Mouse (Mus musculus) limb, embryonic 11.5 days (tissue): ENCODE data around the gene Zscan25. TPM values are rescaled to one million over a fixed set of nuclear protein-coding genes. Genes with fewer than 3 reads are reported as not detected.
"Not testable (repeated sequence)": the region's sequence is repeated elsewhere in the genome, so short reads cannot be mapped to it uniquely, and the experiment has no call there.

ENCODE experiments used
- ATAC-seq: fragments of 200-750 bp; cut with Nextera tagmentation; 2 replicates; pipeline ENCODE4 v1.8.0; 2017; ENCODE audit warnings: low read depth; ENCODE audit not compliant: insufficient number of reproducible peaks, low FRiP score, low TSS enrichment
- DNase-seq: peaks from one replicate; pipeline ENCODE4 v3.0.0-alpha.2; 2015; ENCODE audit warnings: low spot score
- H3K27ac ChIP-seq: fragments of 300-500 bp; sonication (generic); replicated peaks from 2 replicates; pipeline ENCODE4 v1.5.1; 2014; ENCODE audit warnings: low read depth, mild to moderate bottlenecking, low read length
- H3K27me3 ChIP-seq: fragments of 300-500 bp; sonication (generic); 2 replicates; pipeline ENCODE4 v1.6.1; 2014; ENCODE audit warnings: mild to moderate bottlenecking, low read length, mixed read lengths; ENCODE audit not compliant: control insufficient read depth, insufficient read depth
- H3K36me3 ChIP-seq: fragments of 300-500 bp; sonication (generic); 2 replicates; pipeline ENCODE4 v1.6.1; 2014; ENCODE audit warnings: mild to moderate bottlenecking, low read length, moderate library complexity, mixed read lengths; ENCODE audit not compliant: control insufficient read depth, insufficient read depth
- H3K4me1 ChIP-seq: fragments of 300-500 bp; sonication (generic); 2 replicates; pipeline ENCODE4 v1.6.1; 2014; ENCODE audit warnings: low read length, mixed read lengths; ENCODE audit not compliant: control insufficient read depth, insufficient read depth
- H3K4me2 ChIP-seq: fragments of 300-500 bp; sonication (generic); 2 replicates; pipeline ENCODE4 v1.6.1; 2014; ENCODE audit warnings: low read depth, mild to moderate bottlenecking, moderate library complexity; ENCODE audit not compliant: severe bottlenecking
- H3K4me3 ChIP-seq: fragments of 300-500 bp; sonication (generic); 2 replicates; pipeline ENCODE4 v1.5.1; 2014; ENCODE audit warnings: low read depth, low read length
- H3K9ac ChIP-seq: fragments of 300-500 bp; sonication (generic); 2 replicates; pipeline ENCODE4 v1.6.1; 2014; ENCODE audit warnings: mild to moderate bottlenecking, low read length
- H3K9me3 ChIP-seq: fragments of 300-500 bp; sonication (generic); 2 replicates; pipeline ENCODE4 v1.6.1; 2016; ENCODE audit warnings: low read length; ENCODE audit not compliant: control insufficient read depth
- WGBS: fragments of 180-500 bp; shearing (Covaris S2); extraction: QIAGEN DNeasy Blood & Tissue Kit; methylation state at CpG from one replicate; pipeline ENCODE4 v1.1.7; 2014; 5-methylcytosine and 5-hydroxymethylcytosine counted together
- polyA plus RNA-seq: library from polyadenylated mRNA; unstranded; fragments of >200 nt; fragmentation: Nextera tagmentation; extraction: Ambion mirVana; gene quantifications from 2 replicates; pipeline ENCODE4 v1.2.1, GENCODE M21; 2014

The Zscan25 gene
- polyA plus RNA-seq: 0.40 and 0.94 TPM in 2 replicates

- Histone ChIP-seq H3K9me3 (no peaks in the 10 kb centered on the region), H3K27ac (peak within 1 kb of the TSS; percentile 78), H3K4me1 (no peaks in the 10 kb centered on the region), H3K27me3 (no peaks in the 10 kb centered on the region), H3K9ac (peak within 1 kb of the TSS; percentile 87), H3K36me3 (peaks cover 5% of the 10 kb centered on the region; the same call in 1 of the 2 replicates), H3K4me2 (peak within 1 kb of the TSS; percentile 81), H3K4me3 (peak within 1 kb of the TSS; percentile 88)
- DNase-seq (peak; percentile 93), ATAC-seq (peak; percentile 99)
- WGBS: under 1% methylated on average over 50 of the region's 50 CpGs
Observed at GRCm38 (mm10) chr5:145280371-145281143, at the start of gene Zscan25. TSS of gene Zscan25 (plus strand) at chr5:145280500.

GRCm38 (mm10) chr5:145230641-145231040, 49.7 kb upstream of the Zscan25 start:
- Histone ChIP-seq H3K36me3 (peaks cover 10% of the 10 kb centered on the region), H3K4me3 (0 out of 2 replicates have a peak overlapping the region, but pooled peaks have one; percentile 99), H3K4me2 (peak overlapping the region; percentile 69; the same call in 1 of the 2 replicates), H3K27me3 (no peaks in the 10 kb centered on the region), H3K4me1 (0 out of 2 replicates have a peak, but pooled peaks cover 3% of the 10 kb centered on the region), H3K27ac (no peak overlapping the region), H3K9me3 (no peaks in the 10 kb centered on the region), H3K9ac (no peak overlapping the region)
- WGBS: 84% methylated on average over 4 of the region's 4 CpGs
- DNase-seq (no peak), ATAC-seq (no peak)

GRCm38 (mm10) chr5:145231367-145231871, 48.9 kb upstream of the Zscan25 start, which contains the start of gene Zfp655:
TSS of gene Zfp655 (plus strand) at chr5:145231715.
- Histone ChIP-seq H3K4me1 (0 out of 2 replicates have a peak, but pooled peaks cover 3% of the 10 kb centered on the region), H3K27ac (no peak within 1 kb of the TSS), H3K9ac (peak within 1 kb of the TSS; percentile 92), H3K4me3 (peak within 1 kb of the TSS; percentile 99), H3K36me3 (peaks cover 12% of the 10 kb centered on the region), H3K4me2 (peak within 1 kb of the TSS; percentile 69), H3K9me3 (no peaks in the 10 kb centered on the region), H3K27me3 (no peaks in the 10 kb centered on the region)
- peak; percentile 96 for DNase-seq
- under 1% methylated on average over 42 of the region's 42 CpGs for WGBS
- peak; percentile 95 for ATAC-seq

DNA sequence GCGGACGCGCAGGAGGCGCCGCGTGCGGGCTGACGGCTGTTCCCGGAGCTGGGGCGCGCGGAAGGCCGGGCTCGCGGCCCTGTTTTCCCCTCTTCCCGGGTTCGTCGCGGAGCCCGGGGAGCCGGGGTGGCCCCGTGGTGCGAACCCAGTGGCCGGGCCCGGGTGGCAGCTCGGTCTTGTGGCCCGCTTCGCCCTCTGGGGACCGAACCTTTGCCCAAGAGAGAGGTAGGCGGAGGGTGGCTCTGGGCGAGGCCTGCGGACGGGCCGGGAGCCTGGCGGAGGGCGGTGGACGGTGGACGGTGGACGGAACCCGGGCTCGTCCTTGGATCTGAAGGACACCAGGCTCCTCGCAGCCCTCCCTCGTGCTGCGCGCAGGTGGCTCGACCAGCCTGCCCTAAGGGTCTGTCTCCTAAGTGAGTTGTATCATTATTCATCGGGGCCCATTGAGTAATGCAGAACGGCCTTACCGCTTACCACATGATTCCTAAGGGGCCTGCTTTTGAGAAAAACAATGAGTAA, 48.3 kb upstream of the Zscan25 start:
- H3K36me3 ChIP-seq: peaks cover 12% of the 10 kb centered on the region
- peak overlapping the region; percentile 92 for H3K9ac ChIP-seq
- under 1% methylated on average over 39 of the region's 49 CpGs for WGBS
- ATAC-seq (peak; percentile 48), DNase-seq (no peak)
- peak overlapping the region; percentile 99 for H3K4me3 ChIP-seq
- 0 out of 2 replicates have a peak, but pooled peaks cover 3% of the 10 kb centered on the region for H3K4me1 ChIP-seq
- H3K27ac ChIP-seq: no peak overlapping the region
- H3K27me3 ChIP-seq: no peaks in the 10 kb centered on the region
- H3K4me2 ChIP-seq: peak overlapping the region; percentile 69
- H3K9me3 ChIP-seq: no peaks in the 10 kb centered on the region

DNA sequence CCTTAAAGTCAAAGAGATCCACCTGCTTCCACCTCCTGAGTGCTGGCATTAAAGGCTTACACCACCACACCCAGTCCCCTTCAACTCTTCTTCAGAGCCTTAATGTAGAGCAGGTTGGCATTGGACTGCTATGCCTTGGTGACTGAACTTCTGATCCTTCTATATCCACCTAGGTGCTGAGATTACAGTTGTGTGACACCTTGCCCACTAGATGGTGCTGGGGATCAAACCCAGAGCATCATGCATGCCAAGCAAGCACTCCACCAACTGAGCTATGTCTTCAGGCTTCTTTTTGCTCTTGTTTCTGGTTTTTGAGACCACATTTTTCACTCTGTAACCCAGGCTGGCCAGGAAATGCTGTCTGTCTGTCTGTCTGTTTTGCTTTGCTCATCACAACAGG, 45.7 kb upstream of the Zscan25 start:
- H3K4me3 ChIP-seq: no peak overlapping the region
- H3K27ac ChIP-seq: no peak overlapping the region
- no peaks in the 10 kb centered on the region for H3K27me3 ChIP-seq
- peak; percentile 34 for DNase-seq
- H3K4me2 ChIP-seq: no peak overlapping the region
- peaks cover 12% of the 10 kb centered on the region for H3K36me3 ChIP-seq
- no peak overlapping the region for H3K9ac ChIP-seq
- no peak for ATAC-seq
- no peaks in the 10 kb centered on the region for H3K9me3 ChIP-seq
- H3K4me1 ChIP-seq: 0 out of 2 replicates have a peak, but pooled peaks cover 3% of the 10 kb centered on the region

- Histone ChIP-seq H3K27ac (no peak overlapping the region), H3K27me3 (no peaks in the 10 kb centered on the region), H3K4me2 (no peak overlapping the region), H3K4me1 (no peaks in the 10 kb centered on the region), H3K4me3 (no peak overlapping the region), H3K9me3 (no peaks in the 10 kb centered on the region; the same call in 1 of the 2 replicates), H3K9ac (no peak overlapping the region), H3K36me3 (no peaks in the 10 kb centered on the region; the same call in 1 of the 2 replicates)
- DNase-seq: no peak
- WGBS: 94% methylated on average over 3 of the region's 3 CpGs
- no peak for ATAC-seq
Observed at GRCm38 (mm10) chr5:145249520-145249919, 30.8 kb upstream of the Zscan25 start.

DNA sequence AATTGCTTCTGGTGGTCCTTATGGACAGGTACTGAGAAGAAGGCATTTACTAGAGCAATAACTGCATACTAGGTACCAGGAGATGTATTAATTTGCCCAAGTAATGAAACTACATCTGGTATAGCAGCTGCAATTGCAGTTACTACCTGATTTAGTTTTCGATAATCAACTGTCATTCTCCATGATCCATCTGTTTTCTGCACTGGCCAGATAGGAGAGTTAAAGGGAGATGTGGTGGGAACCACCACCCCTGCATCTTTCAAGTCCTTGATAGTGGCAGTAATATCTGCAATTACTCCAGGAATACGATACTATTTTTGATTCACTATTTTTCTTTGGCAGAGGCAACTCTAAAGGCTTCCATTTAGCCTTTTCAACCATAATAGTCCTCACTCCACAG, 6.7 kb upstream of the Zscan25 start:
- not testable (repeated sequence) for H3K4me3 ChIP-seq, H3K27me3 ChIP-seq, H3K4me2 ChIP-seq, H3K27ac ChIP-seq, DNase-seq, H3K9me3 ChIP-seq, ATAC-seq, H3K9ac ChIP-seq, H3K36me3 ChIP-seq, H3K4me1 ChIP-seq
- WGBS: 72% methylated on average over 2 of the region's 2 CpGs

GRCm38 (mm10) chr5:145279948-145280347, 352 bp upstream of the Zscan25 start:
- Histone ChIP-seq H3K4me2 (no peak overlapping the region), H3K9ac (no peak overlapping the region), H3K27ac (no peak overlapping the region), H3K9me3 (no peaks in the 10 kb centered on the region), H3K4me3 (peak overlapping the region; percentile 88; the same call in 1 of the 2 replicates), H3K27me3 (no peaks in the 10 kb centered on the region), H3K4me1 (no peaks in the 10 kb centered on the region), H3K36me3 (peaks cover 3% of the 10 kb centered on the region; the same call in 1 of the 2 replicates)
- DNase-seq (no peak), ATAC-seq (0 out of 2 replicates have a peak, but pooled peaks have one; percentile 31)
- 95% methylated on average over 2 of the region's 2 CpGs for WGBS
